Mouse (Mus musculus) kidney, embryonic 14.5 days (tissue): ENCODE results near the gene Reep3. TPM values are rescaled to one million over a fixed set of nuclear protein-coding genes. Genes with fewer than 3 reads are reported as not detected.
"Not testable (repeated sequence)": the region's sequence is repeated elsewhere in the genome, so short reads cannot be mapped to it uniquely, and the experiment has no call there.

Source experiments
- ATAC-seq: fragments of 200-750 bp; cut with Nextera tagmentation; 2 replicates; pipeline ENCODE4 v1.8.0; 2017; ENCODE audit warnings: moderate number of reproducible peaks, mild to moderate bottlenecking, moderate TSS enrichment, moderate library complexity; ENCODE audit not compliant: low FRiP score, low TSS enrichment
- H3K27ac ChIP-seq: fragments of 300-500 bp; sonication (generic); 2 replicates; pipeline ENCODE4 v1.5.1; 2014; ENCODE audit warnings: low read depth, mild to moderate bottlenecking, low read length, moderate library complexity, mixed read lengths
- H3K27me3 ChIP-seq: fragments of 300-500 bp; sonication (generic); 2 replicates; pipeline ENCODE4 v1.6.1; 2014; ENCODE audit warnings: mild to moderate bottlenecking, low read length; ENCODE audit not compliant: control insufficient read depth, insufficient read depth
- H3K36me3 ChIP-seq: fragments of 300-500 bp; sonication (generic); 2 replicates; pipeline ENCODE4 v1.6.1; 2014; ENCODE audit warnings: low read length, mixed read lengths; ENCODE audit not compliant: control insufficient read depth, insufficient read depth
- H3K4me1 ChIP-seq: fragments of 300-500 bp; sonication (generic); 2 replicates; pipeline ENCODE4 v1.6.1; 2014; ENCODE audit warnings: low read length, mixed read lengths; ENCODE audit not compliant: control insufficient read depth, insufficient read depth
- H3K4me2 ChIP-seq: fragments of 300-500 bp; sonication (generic); replicated peaks from 2 replicates; pipeline ENCODE4 v1.6.1; 2014; ENCODE audit warnings: low read depth, mild to moderate bottlenecking, low read length
- H3K4me3 ChIP-seq: fragments of 300-500 bp; sonication (generic); 2 replicates; pipeline ENCODE4 v1.5.1; 2014; ENCODE audit warnings: mild to moderate bottlenecking, low read length
- H3K9ac ChIP-seq: fragments of 300-500 bp; sonication (generic); 2 replicates; pipeline ENCODE4 v1.6.1; 2014; ENCODE audit warnings: low read depth, mild to moderate bottlenecking, low read length, moderate library complexity
- H3K9me3 ChIP-seq: fragments of 300-500 bp; sonication (generic); 2 replicates; pipeline ENCODE4 v1.6.1; 2016; ENCODE audit warnings: low read length; ENCODE audit not compliant: control insufficient read depth
- WGBS: fragments of 180-500 bp; shearing (Covaris S2); extraction: QIAGEN DNeasy Blood & Tissue Kit; methylation state at CpG from one replicate; pipeline ENCODE4 v1.1.7; 2014; 5-methylcytosine and 5-hydroxymethylcytosine counted together
- polyA plus RNA-seq: library from polyadenylated mRNA; unstranded; fragments of >200 nt; fragmentation: Nextera tagmentation; extraction: Ambion mirVana; gene quantifications from 2 replicates; pipeline ENCODE4 v1.2.1, GENCODE M21; 2014

Reep3 gene
- polyA plus RNA-seq, 1 experiment from 2014 or later: 50.6 TPM

DNA sequence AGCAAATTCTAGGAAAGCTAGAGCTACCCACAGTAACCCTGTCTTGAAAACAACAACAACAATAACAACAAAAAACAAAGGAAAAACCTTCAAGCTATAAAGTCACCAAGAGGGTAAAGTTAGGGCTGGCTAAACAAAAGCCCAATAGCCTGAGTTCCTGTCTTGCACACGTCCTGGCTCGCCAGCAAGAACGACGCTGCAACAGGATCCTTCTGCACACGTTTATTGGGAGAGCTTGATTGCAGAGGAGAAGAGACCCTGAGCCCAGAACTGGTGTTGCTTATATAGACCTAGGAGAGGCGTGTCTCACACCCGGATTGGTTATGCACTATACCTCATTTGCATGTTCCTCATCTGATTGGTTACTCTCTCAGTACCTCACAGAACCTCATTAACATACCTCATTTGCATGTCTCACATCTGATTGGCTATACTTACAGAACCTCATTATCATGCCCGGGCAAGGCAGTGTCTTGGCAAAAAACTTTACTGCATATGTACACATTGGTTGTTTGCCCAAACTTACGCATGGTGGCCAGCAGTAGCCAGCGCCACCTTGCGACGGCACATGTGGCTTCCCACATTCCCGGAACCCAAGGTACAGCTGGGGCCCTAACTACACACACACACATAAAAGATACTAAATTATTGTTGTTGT is 95.7 kb downstream of the Reep3 start:
- not testable (repeated sequence) for H3K27ac ChIP-seq, H3K9me3 ChIP-seq, ATAC-seq, H3K4me2 ChIP-seq, H3K9ac ChIP-seq, H3K36me3 ChIP-seq, H3K27me3 ChIP-seq, H3K4me3 ChIP-seq
- peaks cover 23% of the 10 kb centered on the region for H3K4me1 ChIP-seq
- WGBS: 90% methylated on average over 13 of the region's 13 CpGs

DNA sequence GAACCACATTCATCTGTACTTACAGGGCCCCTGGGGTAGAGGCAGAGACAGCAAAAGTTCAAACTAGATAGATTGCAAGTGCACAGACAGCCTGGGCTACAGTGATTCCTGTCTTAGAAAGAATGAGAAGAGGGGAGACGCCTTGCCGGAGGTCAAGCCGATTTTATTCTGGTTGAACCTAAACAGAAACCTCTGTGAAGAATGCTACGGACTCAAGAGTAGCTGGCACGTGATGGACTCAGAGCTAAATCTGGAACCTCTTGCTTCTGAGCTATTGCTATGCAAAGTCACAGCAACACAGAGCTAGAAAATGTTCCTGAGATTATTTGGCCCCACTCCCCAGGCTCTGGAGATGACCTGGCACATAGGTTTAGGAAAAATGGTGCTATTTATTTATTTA is 96.6 kb downstream of the Reep3 start:
- H3K27ac ChIP-seq: no peak overlapping the region
- no peaks in the 10 kb centered on the region for H3K27me3 ChIP-seq
- no peak overlapping the region for H3K4me3 ChIP-seq
- 94% methylated on average over 5 of the region's 5 CpGs for WGBS
- no peaks in the 10 kb centered on the region for H3K36me3 ChIP-seq
- ATAC-seq: no peak
- peaks cover 20% of the 10 kb centered on the region for H3K4me1 ChIP-seq
- H3K4me2 ChIP-seq: no peak overlapping the region
- no peak overlapping the region for H3K9ac ChIP-seq
- H3K9me3 ChIP-seq: no peaks in the 10 kb centered on the region; the same call in 1 of the 2 replicates

DNA sequence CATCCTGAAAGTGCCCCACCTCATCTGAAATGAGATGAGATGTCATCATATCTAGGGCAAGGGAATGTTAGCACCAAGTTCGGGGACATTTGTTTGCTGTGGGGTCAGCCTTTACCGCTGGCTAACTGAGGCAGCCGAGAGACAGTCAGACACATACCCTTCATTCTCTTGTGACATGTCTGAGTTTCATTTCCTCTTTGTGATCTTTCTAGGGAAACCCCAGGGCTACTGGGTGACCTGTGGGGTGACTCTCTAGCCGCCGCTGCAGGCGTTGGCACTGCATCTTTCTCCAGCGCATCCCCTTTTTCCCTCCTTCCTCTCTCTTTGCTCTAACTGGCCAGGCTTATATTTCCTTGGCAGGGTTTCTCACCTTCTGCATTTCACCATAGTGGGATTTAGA is 98.0 kb downstream of the Reep3 start:
- Histone ChIP-seq H3K4me1 (peaks cover 13% of the 10 kb centered on the region), H3K9me3 (no peaks in the 10 kb centered on the region; the same call in 1 of the 2 replicates), H3K36me3 (no peaks in the 10 kb centered on the region), H3K9ac (no peak overlapping the region), H3K27ac (no peak overlapping the region), H3K4me3 (no peak overlapping the region), H3K4me2 (no peak overlapping the region), H3K27me3 (no peaks in the 10 kb centered on the region)
- ATAC-seq: no peak
- WGBS: 95% methylated on average over 7 of the region's 7 CpGs

DNA sequence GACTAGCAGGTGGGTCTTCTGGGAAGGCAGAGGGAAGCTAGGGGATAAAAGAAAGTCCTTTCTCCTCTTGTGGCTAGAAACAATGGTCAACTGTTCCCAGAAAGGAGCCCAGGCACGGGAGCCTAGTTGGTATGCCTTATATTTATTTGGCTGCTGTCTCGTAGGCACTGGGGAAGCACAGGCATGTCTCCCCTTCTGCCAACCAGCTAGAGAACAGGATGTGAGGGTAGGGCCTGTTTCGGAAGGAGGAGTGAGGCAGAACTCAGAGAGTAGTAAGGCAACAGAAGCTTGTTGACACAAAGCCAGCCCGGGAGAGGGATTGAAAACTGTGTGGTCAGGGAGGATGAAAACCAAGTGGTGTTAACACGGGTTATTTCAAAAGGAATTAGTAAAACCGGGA is 101.6 kb downstream of the Reep3 start:
- Histone ChIP-seq H3K27me3 (no peaks in the 10 kb centered on the region), H3K9ac (no peak overlapping the region), H3K4me1 (0 out of 2 replicates have a peak, but pooled peaks cover 2% of the 10 kb centered on the region), H3K4me2 (no peak overlapping the region), H3K36me3 (no peaks in the 10 kb centered on the region), H3K27ac (peak overlapping the region; percentile 48; the same call in 1 of the 2 replicates), H3K9me3 (no peaks in the 10 kb centered on the region), H3K4me3 (no peak overlapping the region)
- no peak for ATAC-seq
- 53% methylated on average over 6 of the region's 6 CpGs for WGBS

DNA sequence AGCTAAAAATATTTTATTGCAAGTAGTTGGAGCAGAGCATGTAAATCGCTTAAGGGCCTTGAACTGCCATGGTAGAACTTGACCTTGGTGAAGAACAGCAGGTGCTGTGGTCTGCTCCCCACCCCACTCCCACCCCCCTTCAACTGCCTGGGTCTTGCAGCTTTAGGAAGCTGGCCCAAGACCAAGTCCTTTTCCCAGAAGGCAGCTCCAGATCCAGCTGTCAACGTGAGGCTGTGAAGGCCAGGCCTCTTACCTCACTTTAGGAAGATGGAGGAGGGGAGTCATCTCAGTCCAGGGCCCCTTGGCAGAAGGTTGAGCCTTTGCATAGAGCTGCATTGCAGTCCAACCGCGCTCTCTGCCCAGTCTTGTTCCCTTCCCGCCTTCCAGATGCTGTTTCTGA is 102.3 kb downstream of the Reep3 start:
- Histone ChIP-seq H3K4me2 (no peak overlapping the region), H3K9me3 (peaks cover 3% of the 10 kb centered on the region; the same call in 1 of the 2 replicates), H3K27ac (peak overlapping the region; percentile 48; the same call in 1 of the 2 replicates), H3K4me1 (0 out of 2 replicates have a peak, but pooled peaks cover 2% of the 10 kb centered on the region), H3K4me3 (no peak overlapping the region), H3K27me3 (no peaks in the 10 kb centered on the region), H3K9ac (no peak overlapping the region), H3K36me3 (no peaks in the 10 kb centered on the region)
- WGBS: 64% methylated on average over 5 of the region's 5 CpGs
- ATAC-seq: 0 out of 2 replicates have a peak, but pooled peaks have one; percentile 60

DNA sequence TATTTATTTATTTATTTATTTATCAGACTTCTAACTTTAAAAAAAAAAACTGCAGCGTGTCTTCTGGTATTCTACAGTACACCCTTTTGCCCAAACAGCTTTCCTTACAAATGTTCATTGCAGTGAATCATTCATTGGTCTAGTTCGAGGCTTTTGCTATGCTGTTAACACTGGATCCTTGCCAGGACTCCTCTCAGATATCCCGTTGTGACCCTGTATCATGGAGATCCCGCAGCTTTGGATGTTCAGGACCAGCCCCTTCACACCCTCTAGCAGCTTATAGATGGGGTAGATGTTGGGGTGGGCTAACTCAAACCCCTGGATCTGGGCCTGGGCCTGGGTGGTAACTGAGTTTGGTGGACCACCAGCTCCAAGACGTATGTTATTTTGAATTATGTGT is 104.2 kb downstream of the Reep3 start:
- H3K4me3 ChIP-seq: no peak overlapping the region
- 56% methylated on average over 5 of the region's 5 CpGs for WGBS
- 0 out of 2 replicates have a peak, but pooled peaks cover 2% of the 10 kb centered on the region for H3K4me1 ChIP-seq
- no peak overlapping the region for H3K27ac ChIP-seq
- no peak overlapping the region for H3K4me2 ChIP-seq
- ATAC-seq: no peak
- H3K9ac ChIP-seq: no peak overlapping the region
- peaks cover 9% of the 10 kb centered on the region; the same call in 1 of the 2 replicates for H3K9me3 ChIP-seq
- H3K36me3 ChIP-seq: no peaks in the 10 kb centered on the region
- no peaks in the 10 kb centered on the region for H3K27me3 ChIP-seq

DNA sequence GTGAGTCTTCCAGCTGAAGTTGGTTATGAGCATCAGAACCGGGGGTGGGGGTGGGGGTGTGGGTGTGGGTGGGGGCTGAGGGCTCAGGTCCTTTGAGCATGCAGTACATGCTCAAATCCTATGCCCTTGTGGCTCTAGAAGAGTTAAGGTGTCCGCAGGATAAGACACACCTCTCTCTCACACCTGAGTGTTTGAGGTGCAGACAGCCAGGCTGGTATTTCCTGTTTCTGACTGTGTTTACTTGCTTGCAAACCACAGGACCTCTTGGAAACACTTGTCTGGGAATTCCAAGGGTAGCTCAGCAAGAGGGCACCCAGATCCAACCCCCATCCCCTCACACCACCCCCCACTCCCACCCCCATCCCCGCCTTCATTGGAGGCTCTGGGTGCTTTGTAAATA is 106.2 kb downstream of the Reep3 start:
- Histone ChIP-seq H3K4me3 (no peak overlapping the region), H3K9ac (no peak overlapping the region), H3K4me2 (no peak overlapping the region), H3K36me3 (no peaks in the 10 kb centered on the region), H3K9me3 (peaks cover 9% of the 10 kb centered on the region; the same call in 1 of the 2 replicates), H3K4me1 (0 out of 2 replicates have a peak, but pooled peaks cover 2% of the 10 kb centered on the region), H3K27me3 (no peaks in the 10 kb centered on the region), H3K27ac (no peak overlapping the region)
- 85% methylated on average over 3 of the region's 3 CpGs for WGBS
- no peak for ATAC-seq

DNA sequence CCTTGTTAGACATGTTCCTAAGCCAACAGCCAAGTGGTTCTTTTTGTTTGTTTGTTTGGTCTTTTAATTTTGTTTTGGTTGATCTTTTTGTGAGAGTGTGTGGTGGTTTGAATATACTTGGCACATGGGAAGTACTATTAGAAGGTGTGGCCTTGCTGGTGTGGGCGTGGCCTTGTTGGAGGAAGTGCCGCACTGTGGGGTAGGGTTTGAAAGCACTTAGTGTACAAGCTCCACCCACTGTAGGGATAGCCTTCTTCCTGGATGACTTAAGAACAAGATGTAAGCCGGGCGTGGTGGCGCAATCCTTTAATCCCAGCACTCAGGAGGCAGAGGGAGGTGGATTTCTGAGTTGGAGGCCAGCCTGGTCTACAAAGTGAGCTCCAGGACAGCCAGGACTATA is 113.7 kb downstream of the Reep3 start:
- H3K4me3 ChIP-seq: no peak overlapping the region
- no peak overlapping the region for H3K4me2 ChIP-seq
- H3K4me1 ChIP-seq: no peaks in the 10 kb centered on the region
- no peaks in the 10 kb centered on the region for H3K9me3 ChIP-seq
- no peak overlapping the region for H3K9ac ChIP-seq
- no peak overlapping the region for H3K27ac ChIP-seq
- WGBS: 95% methylated on average over 5 of the region's 5 CpGs
- no peaks in the 10 kb centered on the region for H3K27me3 ChIP-seq
- no peaks in the 10 kb centered on the region for H3K36me3 ChIP-seq
- ATAC-seq: no peak

DNA sequence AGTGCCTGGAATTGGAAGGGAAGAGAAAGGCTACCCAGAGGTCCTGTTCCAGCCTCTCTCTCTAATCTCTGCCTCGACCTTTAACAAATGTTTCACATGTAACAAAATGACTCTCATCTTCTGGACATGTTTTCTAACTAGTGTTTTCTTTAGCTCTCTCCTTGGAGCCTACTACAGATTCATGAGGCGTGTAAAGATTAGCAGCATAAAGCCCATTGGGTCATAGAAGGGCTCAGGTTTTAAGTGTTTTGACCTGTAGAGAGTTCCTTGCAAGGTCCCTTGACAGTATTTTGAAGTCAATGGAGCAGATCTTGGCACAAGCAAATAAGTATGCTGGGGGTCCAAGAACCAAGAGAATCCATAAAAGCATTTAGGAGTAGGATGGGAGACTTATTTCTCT is 118.5 kb downstream of the Reep3 start:
- Histone ChIP-seq H3K4me3 (no peak overlapping the region), H3K27me3 (no peaks in the 10 kb centered on the region), H3K4me2 (no peak overlapping the region), H3K9me3 (no peaks in the 10 kb centered on the region), H3K36me3 (no peaks in the 10 kb centered on the region), H3K9ac (no peak overlapping the region), H3K4me1 (0 out of 2 replicates have a peak, but pooled peaks cover 2% of the 10 kb centered on the region), H3K27ac (no peak overlapping the region)
- 44% methylated on average over 2 of the region's 2 CpGs for WGBS
- ATAC-seq: no peak
